Mouse (Mus musculus) limb, embryonic 15.5 days (tissue): ENCODE data around the gene Olfr922. TPM values are rescaled to one million over a fixed set of nuclear protein-coding genes. Genes with fewer than 3 reads are reported as not detected.

Experiments used
- ATAC-seq: fragments of 200-750 bp; cut with Nextera tagmentation; 2 replicates; pipeline ENCODE4 v1.8.0; 2017; ENCODE audit warnings: low read depth, moderate TSS enrichment; ENCODE audit not compliant: insufficient number of reproducible peaks, low FRiP score, low TSS enrichment
- H3K27ac ChIP-seq: fragments of 300-500 bp; sonication (generic); 2 replicates; pipeline ENCODE4 v1.5.1; 2015; ENCODE audit warnings: moderate library complexity, mild to moderate bottlenecking, inconsistent platforms
- H3K27me3 ChIP-seq: fragments of 300-500 bp; sonication (generic); 2 replicates; pipeline ENCODE4 v1.6.1; 2015; ENCODE audit warnings: inconsistent platforms
- H3K36me3 ChIP-seq: fragments of 300-500 bp; sonication (generic); 2 replicates; pipeline ENCODE4 v1.6.1; 2015; ENCODE audit warnings: inconsistent platforms
- H3K4me1 ChIP-seq: fragments of 300-500 bp; sonication (generic); 2 replicates; pipeline ENCODE4 v1.6.1; 2015; ENCODE audit warnings: inconsistent platforms
- H3K4me2 ChIP-seq: fragments of 300-500 bp; sonication (generic); 2 replicates; pipeline ENCODE4 v1.6.1; 2015; ENCODE audit warnings: mild to moderate bottlenecking, inconsistent platforms
- H3K4me3 ChIP-seq: fragments of 300-500 bp; sonication (generic); 2 replicates; pipeline ENCODE4 v1.5.1; 2015; ENCODE audit warnings: mild to moderate bottlenecking, inconsistent platforms
- H3K9ac ChIP-seq: fragments of 300-500 bp; sonication (generic); 2 replicates; pipeline ENCODE4 v1.6.1; 2015; ENCODE audit warnings: inconsistent platforms
- H3K9me3 ChIP-seq: fragments of 300-500 bp; sonication (generic); 2 replicates; pipeline ENCODE4 v1.6.1; 2016; ENCODE audit warnings: inconsistent platforms
- WGBS: fragments of 180-500 bp; shearing (Covaris S2); methylation state at CpG from one replicate; pipeline ENCODE4 v1.1.7; 2015; 5-methylcytosine and 5-hydroxymethylcytosine counted together
- polyA plus RNA-seq: library from polyadenylated mRNA; unstranded; fragments of >200 nt; fragmentation: Nextera tagmentation; extraction: Ambion mirVana; gene quantifications from 2 replicates; pipeline ENCODE4 v1.2.1, GENCODE M21; 2015

The Olfr922 gene
- not detected in 2 replicates for polyA plus RNA-seq

DNA sequence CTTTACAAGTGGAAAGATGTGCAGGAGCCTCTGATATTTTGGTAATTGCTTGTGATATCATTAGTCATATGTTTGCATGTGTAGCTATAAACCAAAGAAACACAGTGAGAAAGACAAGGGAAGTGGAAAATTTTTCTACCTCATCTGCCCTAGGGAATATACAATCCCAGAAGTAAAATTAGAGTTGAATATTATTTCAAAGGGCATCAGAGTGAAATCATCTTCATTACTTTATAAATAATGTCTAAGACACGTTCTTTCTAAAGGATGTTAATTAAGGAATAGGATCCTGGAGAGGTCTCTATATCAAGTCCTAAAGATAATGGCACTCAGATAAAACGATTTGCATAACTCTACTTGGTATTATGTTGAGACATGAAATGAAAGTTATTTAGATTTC lies at the start of gene Olfr922:
Gene Olfr922, plus strand, starts transcription at position 301 of the 400 bp plus-strand sequence.
- H3K9ac ChIP-seq = no peak within 1 kb of the TSS
- no peak for ATAC-seq
- no peak within 1 kb of the TSS for H3K4me2 ChIP-seq
- no peaks in the 10 kb centered on the region for H3K27me3 ChIP-seq
- H3K4me1 ChIP-seq = no peaks in the 10 kb centered on the region
- no peaks in the 10 kb centered on the region for H3K9me3 ChIP-seq
- no peak within 1 kb of the TSS for H3K4me3 ChIP-seq
- WGBS = 58% methylated on average over 2 of the region's 2 CpGs
- no peaks in the 10 kb centered on the region for H3K36me3 ChIP-seq
- no peak within 1 kb of the TSS for H3K27ac ChIP-seq

DNA sequence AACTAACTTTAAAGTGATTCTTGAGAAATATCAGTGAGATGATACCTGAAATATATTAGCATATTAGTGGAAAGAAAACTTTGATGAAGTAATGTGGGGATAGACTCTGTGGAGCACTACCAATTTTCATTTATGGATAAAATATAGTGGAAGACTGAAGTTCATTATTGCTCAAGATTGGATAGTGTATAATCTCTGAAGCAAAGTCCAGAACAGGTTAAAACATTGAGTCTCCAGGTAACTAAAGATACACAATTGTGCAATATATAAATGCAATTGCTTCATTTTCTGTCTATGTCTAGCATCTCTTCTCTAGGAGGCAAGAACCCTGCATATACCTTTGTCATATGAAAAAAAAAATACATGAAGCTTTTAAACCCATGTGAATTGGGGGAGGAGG lies 41.6 kb upstream of the Olfr922 start, which contains the start of gene Olfr921:
Gene Olfr921, plus strand, starts transcription at position 301 of the 400 bp plus-strand sequence.
- Histone ChIP-seq H3K4me3 (no peak within 1 kb of the TSS), H3K27ac (no peak within 1 kb of the TSS)

DNA sequence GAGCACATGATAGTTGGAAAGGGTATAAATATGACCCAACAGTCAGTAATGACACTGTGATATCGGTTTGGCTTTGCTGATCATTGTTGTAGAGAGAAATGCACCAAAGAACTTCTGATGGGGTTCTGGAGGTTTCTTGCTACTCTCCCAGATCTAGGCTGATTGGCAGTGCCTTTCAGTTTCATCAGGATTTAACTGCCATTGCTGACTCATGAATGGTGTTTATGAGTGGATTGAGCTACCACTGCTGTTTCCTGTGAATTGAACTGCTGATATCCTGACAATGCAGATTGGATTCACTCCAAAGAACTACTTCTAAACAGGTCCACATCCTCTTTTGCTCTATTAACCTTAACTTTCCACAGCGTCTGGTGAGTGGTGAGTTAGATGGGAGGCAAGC lies 21.7 kb upstream of the Olfr922 start:
- Histone ChIP-seq H3K4me3 (no peak overlapping the region), H3K9me3 (no peaks in the 10 kb centered on the region), H3K9ac (no peak overlapping the region), H3K27me3 (no peaks in the 10 kb centered on the region), H3K27ac (no peak overlapping the region), H3K4me1 (no peaks in the 10 kb centered on the region), H3K4me2 (no peak overlapping the region), H3K36me3 (no peaks in the 10 kb centered on the region)
- ATAC-seq = no peak
- 79% methylated on average over 2 of the region's 2 CpGs for WGBS

More for the DNA sequence above, 41.6 kb upstream of the Olfr922 start, which contains the start of gene Olfr921:
- H3K27me3 ChIP-seq = no peaks in the 10 kb centered on the region
- H3K9ac ChIP-seq = no peak within 1 kb of the TSS
- H3K9me3 ChIP-seq = no peaks in the 10 kb centered on the region
- H3K36me3 ChIP-seq = no peaks in the 10 kb centered on the region
- no peak for ATAC-seq
- no peak within 1 kb of the TSS for H3K4me2 ChIP-seq
- no peaks in the 10 kb centered on the region for H3K4me1 ChIP-seq

DNA sequence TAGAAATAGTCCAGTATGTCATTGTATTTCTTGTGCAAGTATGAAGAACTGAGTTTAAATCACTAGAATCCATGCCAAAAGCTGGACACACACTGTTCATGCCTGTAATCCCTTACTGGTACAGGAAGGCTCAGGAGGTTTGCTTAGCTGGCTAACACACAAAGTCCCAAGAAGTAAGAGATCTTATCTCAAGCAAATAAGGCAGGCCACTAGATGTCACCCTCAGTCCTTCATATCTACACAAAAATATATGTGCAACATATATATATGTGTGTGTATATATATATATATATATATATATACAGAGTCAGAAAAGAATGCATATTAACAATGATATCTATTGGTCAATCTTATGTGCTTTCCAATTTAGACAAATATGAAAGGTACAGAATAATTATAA lies 8.7 kb upstream of the Olfr922 start:
- Histone ChIP-seq H3K4me3 (no peak overlapping the region), H3K27ac (no peak overlapping the region), H3K27me3 (no peaks in the 10 kb centered on the region), H3K4me2 (no peak overlapping the region), H3K36me3 (no peaks in the 10 kb centered on the region), H3K9ac (no peak overlapping the region), H3K9me3 (no peaks in the 10 kb centered on the region), H3K4me1 (no peaks in the 10 kb centered on the region)
- no peak for ATAC-seq

DNA sequence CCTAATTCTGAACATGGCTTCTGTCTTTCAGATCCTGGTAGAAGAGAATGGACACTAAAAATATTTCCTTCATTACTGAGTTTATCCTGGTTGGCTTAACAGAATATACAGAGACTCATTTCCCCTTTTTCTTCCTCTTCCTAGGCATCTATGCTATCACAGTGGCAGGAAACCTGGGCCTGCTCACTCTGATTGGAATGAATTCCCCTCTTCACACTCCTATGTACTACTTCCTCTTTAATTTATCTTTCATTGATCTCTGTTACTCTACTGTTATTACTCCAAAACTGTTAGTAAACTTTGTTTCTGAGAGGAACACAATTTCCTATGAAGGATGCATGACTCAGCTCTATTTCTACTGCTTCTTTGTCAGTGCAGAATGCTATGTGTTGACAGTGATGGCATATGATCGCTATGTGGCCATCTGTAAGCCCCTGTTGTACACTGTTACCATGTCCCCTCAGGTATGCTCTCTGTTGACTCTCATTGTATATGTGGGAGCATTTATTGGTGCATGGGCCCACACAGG lies 1.1 kb downstream of the Olfr922 start:
- no peaks in the 10 kb centered on the region for H3K9me3 ChIP-seq
- H3K4me2 ChIP-seq = no peak overlapping the region
- H3K4me3 ChIP-seq = no peak overlapping the region
- H3K4me1 ChIP-seq = no peaks in the 10 kb centered on the region
- no peak for ATAC-seq
- no peak overlapping the region for H3K9ac ChIP-seq
- no peak overlapping the region for H3K27ac ChIP-seq
- H3K36me3 ChIP-seq = no peaks in the 10 kb centered on the region
- WGBS = 86% methylated on average over 1 of the region's 1 CpGs
- H3K27me3 ChIP-seq = no peaks in the 10 kb centered on the region

DNA sequence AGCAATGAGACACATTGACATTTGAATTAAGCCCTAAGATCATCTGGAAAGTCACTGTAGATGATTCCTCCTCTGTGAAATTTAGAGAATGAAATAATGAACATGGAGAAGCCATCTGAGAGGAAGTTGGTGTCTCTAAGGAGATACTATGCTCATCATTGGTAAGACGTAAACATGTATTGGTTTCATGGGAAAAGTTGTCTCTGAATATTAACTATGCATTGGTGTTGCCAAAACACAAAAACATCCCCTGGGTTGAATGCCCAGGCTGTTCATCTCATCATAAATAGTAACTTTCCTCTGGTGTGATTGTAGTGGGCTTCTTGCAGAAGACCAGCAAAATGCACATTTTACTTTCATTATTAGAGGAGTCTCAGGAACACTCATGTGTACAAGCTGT lies 11.8 kb downstream of the Olfr922 start, which contains the start of gene Olfr923:
Gene Olfr923, plus strand, starts transcription at position 301 of the 400 bp plus-strand sequence.
- no peak within 1 kb of the TSS for H3K4me2 ChIP-seq
- H3K27ac ChIP-seq = no peak within 1 kb of the TSS
- no peaks in the 10 kb centered on the region for H3K36me3 ChIP-seq
- no peaks in the 10 kb centered on the region for H3K9me3 ChIP-seq
- H3K27me3 ChIP-seq = no peaks in the 10 kb centered on the region
- H3K4me1 ChIP-seq = no peaks in the 10 kb centered on the region
- ATAC-seq = no peak
- no peak within 1 kb of the TSS for H3K9ac ChIP-seq
- H3K4me3 ChIP-seq = no peak within 1 kb of the TSS
- 84% methylated on average over 1 of the region's 1 CpGs for WGBS

DNA sequence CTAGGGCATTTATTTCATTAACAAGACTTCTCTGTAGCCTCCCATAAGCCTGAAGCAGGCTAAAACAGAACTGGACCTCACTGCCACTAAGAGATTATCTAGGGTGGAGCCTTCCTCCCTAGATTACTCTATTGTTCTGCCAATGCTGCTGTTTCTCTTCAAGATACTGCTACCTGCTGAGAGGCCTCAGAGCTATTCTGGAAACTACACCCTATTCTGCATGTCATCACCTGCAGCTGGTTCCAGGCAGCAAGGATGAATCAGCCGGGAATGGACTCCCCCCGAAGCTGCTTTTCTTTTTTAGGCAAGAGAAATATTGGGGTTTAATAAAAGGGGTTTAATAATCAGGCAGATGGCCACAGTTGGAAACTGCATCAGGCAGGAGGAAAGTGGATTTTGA lies 18.6 kb downstream of the Olfr922 start:
- Histone ChIP-seq H3K4me2 (no peak overlapping the region), H3K4me1 (no peaks in the 10 kb centered on the region), H3K9me3 (no peaks in the 10 kb centered on the region), H3K36me3 (no peaks in the 10 kb centered on the region), H3K9ac (no peak overlapping the region), H3K4me3 (no peak overlapping the region), H3K27me3 (no peaks in the 10 kb centered on the region), H3K27ac (no peak overlapping the region)
- 72% methylated on average over 2 of the region's 2 CpGs for WGBS
- no peak for ATAC-seq

DNA sequence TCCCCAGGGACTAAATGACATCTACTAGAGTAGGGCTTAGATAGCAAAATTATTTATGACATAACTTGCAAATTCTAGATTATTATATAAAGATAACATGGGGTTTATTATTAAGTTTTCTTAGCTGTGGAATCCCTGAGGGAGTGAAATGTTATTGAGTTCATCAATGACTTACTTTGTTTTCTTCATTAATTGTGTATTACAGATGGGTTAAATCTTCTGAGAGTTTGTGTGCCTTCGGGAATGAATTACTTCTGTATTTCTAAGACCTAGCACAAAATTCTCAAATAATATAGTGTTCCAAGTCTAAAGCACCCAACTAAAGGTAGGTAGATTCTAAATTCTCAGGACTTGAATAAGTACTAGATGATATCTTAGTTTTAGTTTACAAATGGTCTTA lies 29.7 kb downstream of the Olfr922 start, which contains the start of gene Olfr924:
Gene Olfr924, plus strand, starts transcription at position 301 of the 400 bp plus-strand sequence.
- 81% methylated on average over 1 of the region's 1 CpGs for WGBS
- Histone ChIP-seq H3K9ac (no peak within 1 kb of the TSS), H3K27me3 (no peaks in the 10 kb centered on the region), H3K27ac (no peak within 1 kb of the TSS), H3K9me3 (no peaks in the 10 kb centered on the region), H3K4me1 (no peaks in the 10 kb centered on the region), H3K36me3 (no peaks in the 10 kb centered on the region), H3K4me3 (no peak within 1 kb of the TSS), H3K4me2 (no peak within 1 kb of the TSS)
- ATAC-seq = no peak

DNA sequence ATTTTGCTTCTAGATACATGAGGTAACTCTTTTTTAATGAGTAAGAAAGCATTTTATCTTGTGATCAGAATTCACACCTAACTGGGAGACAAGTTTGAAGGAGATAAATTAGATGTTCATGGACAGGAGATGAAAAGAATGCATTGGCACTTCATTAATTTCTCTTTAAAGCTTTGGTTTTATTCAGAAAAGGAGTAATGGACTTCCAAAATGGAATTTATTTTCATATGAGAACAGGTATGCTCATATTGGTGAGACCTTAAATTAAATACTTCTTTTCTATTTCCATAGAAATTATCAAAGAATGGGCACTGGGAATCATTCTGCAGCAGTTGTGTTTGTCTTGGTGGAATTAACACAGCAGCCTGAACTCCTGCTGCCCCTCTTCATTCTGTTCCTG lies 40.3 kb downstream of the Olfr922 start, which contains the start of gene Olfr26:
Gene Olfr26, plus strand, starts transcription at position 301 of the 400 bp plus-strand sequence.
- no peak within 1 kb of the TSS for H3K9ac ChIP-seq
- no peaks in the 10 kb centered on the region for H3K36me3 ChIP-seq
- H3K4me1 ChIP-seq = no peaks in the 10 kb centered on the region
- H3K9me3 ChIP-seq = no peaks in the 10 kb centered on the region
- H3K27me3 ChIP-seq = no peaks in the 10 kb centered on the region
- H3K4me3 ChIP-seq = no peak within 1 kb of the TSS
- H3K4me2 ChIP-seq = no peak within 1 kb of the TSS
- H3K27ac ChIP-seq = no peak within 1 kb of the TSS
- ATAC-seq = no peak

Other genes with a start within 250 kb of the Olfr922 start
- gene Olfr912, start 234.4 kb upstream of the Olfr922 start, polyA plus RNA-seq = not detected in 2 replicates
- not detected in 2 replicates for gene Olfr913, start 221.9 kb upstream of the Olfr922 start, polyA plus RNA-seq
- not detected in 2 replicates for gene Olfr914, start 209.5 kb upstream of the Olfr922 start, polyA plus RNA-seq
- not detected in 2 replicates for gene Olfr916, start 154.7 kb upstream of the Olfr922 start, polyA plus RNA-seq
- gene Olfr917, start 148.8 kb upstream of the Olfr922 start, polyA plus RNA-seq = not detected in 2 replicates
- not detected in 2 replicates for gene Olfr918, start 140.0 kb upstream of the Olfr922 start, polyA plus RNA-seq
- not detected in 2 replicates for gene Olfr919, start 110.9 kb upstream of the Olfr922 start, polyA plus RNA-seq
- 29.6 and 31.1 TPM in 2 replicates for gene Vwa5a, start 96.3 kb upstream of the Olfr922 start, polyA plus RNA-seq
- gene Olfr920, start 62.3 kb upstream of the Olfr922 start, polyA plus RNA-seq = 0.05 TPM in 2 replicates
- gene Olfr921, start 41.5 kb upstream of the Olfr922 start, polyA plus RNA-seq = not detected in 2 replicates
- gene Olfr923, start 11.9 kb downstream of the Olfr922 start, polyA plus RNA-seq = not detected in 2 replicates
- gene Olfr924, start 29.8 kb downstream of the Olfr922 start, polyA plus RNA-seq = not detected in 2 replicates
- gene Olfr26, start 40.4 kb downstream of the Olfr922 start, polyA plus RNA-seq = not detected in 2 replicates
- gene Olfr926, start 62.5 kb downstream of the Olfr922 start, polyA plus RNA-seq = not detected in 2 replicates
- gene Olfr930, start 115.2 kb downstream of the Olfr922 start, polyA plus RNA-seq = not detected in 2 replicates
- not detected in 2 replicates for gene Olfr933, start 157.7 kb downstream of the Olfr922 start, polyA plus RNA-seq
- gene Olfr934, start 173.7 kb downstream of the Olfr922 start, polyA plus RNA-seq = not detected in 2 replicates
- gene Olfr935, start 185.1 kb downstream of the Olfr922 start, polyA plus RNA-seq = not detected in 2 replicates
- not detected in 2 replicates for gene Olfr146, start 208.8 kb downstream of the Olfr922 start, polyA plus RNA-seq